Mouse (Mus musculus) CH12.LX (cell line): ENCODE results near the gene Rbms1. TPM values are rescaled to one million over a fixed set of nuclear protein-coding genes. Genes with fewer than 3 reads are reported as not detected.

ENCODE experiments used
- DNase-seq: peaks from one replicate; pipeline ENCODE4 v3.0.0-alpha.2; 2013; ENCODE audit errors: extremely low read depth
- H3K27ac ChIP-seq: 2 replicates; pipeline ENCODE4 v1.5.1; 2012; ENCODE audit warnings: low read depth, mild to moderate bottlenecking, control low read depth, moderate library complexity; ENCODE audit not compliant: insufficient read depth
- H3K27me3 ChIP-seq: replicated peaks from 2 replicates; pipeline ENCODE3; 2012; ENCODE audit warnings: inconsistent platforms
- H3K36me3 ChIP-seq, 2 experiments: replicated peaks in 1 of 2; 2 replicates each; pipeline versions ENCODE3 to v1.6.1; 2012; ENCODE audit warnings: inconsistent platforms in 1 of 2, low read length in 1 of 2, mild to moderate bottlenecking in 1 of 2, mixed read lengths in 1 of 2, moderate library complexity in 1 of 2; ENCODE audit not compliant: control insufficient read depth in 1 of 2, insufficient read depth in 1 of 2
- H3K4me1 ChIP-seq, 2 experiments: 2 replicates each; pipeline ENCODE4 v1.6.1; 2012; ENCODE audit warnings: inconsistent platforms in 1 of 2, moderate library complexity in 1 of 2; ENCODE audit not compliant: insufficient read depth in 2 of 2, control insufficient read depth in 1 of 2
- H3K4me2 ChIP-seq: 2 replicates; pipeline ENCODE4 v1.6.1; 2012; ENCODE audit warnings: low read depth, mild to moderate bottlenecking, control low read depth; ENCODE audit not compliant: poor library complexity, insufficient read depth, severe bottlenecking
- H3K4me3 ChIP-seq, 3 experiments: fragments of 150-350 bp in 1 of 3; sonication (generic) in 1 of 3; replicated peaks in 1 of 3; 2 replicates each; pipeline versions ENCODE3 to v1.5.1; 2011 to 2012; ENCODE audit warnings: low read depth in 2 of 3, low read length in 2 of 3, mild to moderate bottlenecking in 2 of 3, moderate library complexity in 2 of 3, control low read depth in 1 of 3, improper control_type of control experiment in 1 of 3, inconsistent platforms in 1 of 3, mixed read lengths in 1 of 3; ENCODE audit not compliant: poor library complexity in 1 of 3
- H3K79me2 ChIP-seq: replicated peaks from 2 replicates; pipeline ENCODE4 v1.6.1; 2012; ENCODE audit warnings: mild to moderate bottlenecking, moderate library complexity; ENCODE audit not compliant: control insufficient read depth, poor library complexity, insufficient read depth, severe bottlenecking; ENCODE audit errors: extremely low read depth
- H3K9ac ChIP-seq: 2 replicates; pipeline ENCODE4 v1.6.1; 2012; ENCODE audit warnings: low read depth, mild to moderate bottlenecking, control low read depth, moderate library complexity; ENCODE audit not compliant: insufficient read depth
- H3K9me3 ChIP-seq: replicated peaks from 2 replicates; pipeline ENCODE3; 2012; ENCODE audit warnings: low read length, inconsistent platforms, mixed read lengths
- BHLHE40 ChIP-seq: IDR thresholded peaks from 2 replicates; pipeline ENCODE4 v1.6.1; 2011; ENCODE audit warnings: mild to moderate bottlenecking, low read depth, low read length, improper control_type of control experiment
- CHD2 ChIP-seq: IDR thresholded peaks from 2 replicates; pipeline ENCODE4 v1.6.1; 2011; ENCODE audit warnings: low read length, improper control_type of control experiment
- E2F4 ChIP-seq: IDR thresholded peaks from 2 replicates; pipeline ENCODE4 v1.6.1; 2011; ENCODE audit warnings: low read depth, low read length, improper control_type of control experiment; ENCODE audit not compliant: insufficient replicate concordance
- KAT2A ChIP-seq: IDR thresholded peaks from 2 replicates; pipeline ENCODE4 v1.6.1; 2012; ENCODE audit warnings: low read length, improper control_type of control experiment, inconsistent platforms; ENCODE audit not compliant: insufficient replicate concordance
- MAX ChIP-seq: IDR thresholded peaks from 2 replicates; pipeline ENCODE4 v1.6.1; 2011; ENCODE audit warnings: low read length, improper control_type of control experiment
- NRF1 ChIP-seq: IDR thresholded peaks from 2 replicates; pipeline ENCODE4 v1.6.1; 2014; ENCODE audit warnings: low read depth, mild to moderate bottlenecking, inconsistent platforms, low read length, improper control_type of control experiment, moderate library complexity
- PAX5 ChIP-seq: IDR thresholded peaks from 2 replicates; pipeline ENCODE4 v1.6.1; 2012; ENCODE audit warnings: low read length, inconsistent platforms, mixed read lengths
- RAD21 ChIP-seq: IDR thresholded peaks from 2 replicates; pipeline ENCODE4 v1.6.1; 2011; ENCODE audit warnings: low read depth, mild to moderate bottlenecking, low read length, improper control_type of control experiment, moderate library complexity
- RCOR1 ChIP-seq: conservative IDR thresholded peaks from 2 replicates; pipeline ENCODE4 v1.6.1; 2012; ENCODE audit warnings: low read depth, mild to moderate bottlenecking, inconsistent platforms, low read length, improper control_type of control experiment
- SIN3A ChIP-seq: IDR thresholded peaks from 2 replicates; pipeline ENCODE4 v1.6.1; 2012; ENCODE audit warnings: low read length, improper control_type of control experiment, inconsistent platforms
- UBTF ChIP-seq: IDR thresholded peaks from 2 replicates; pipeline ENCODE4 v1.6.1; 2012; ENCODE audit warnings: low read depth, mild to moderate bottlenecking, inconsistent platforms, low read length, improper control_type of control experiment, moderate library complexity
- USF2 ChIP-seq: conservative IDR thresholded peaks from 2 replicates; pipeline ENCODE4 v1.6.1; 2011; ENCODE audit warnings: low read depth, low read length, improper control_type of control experiment
- ZC3H11A ChIP-seq: IDR thresholded peaks from 2 replicates; pipeline ENCODE4 v1.6.1; 2012; ENCODE audit warnings: low read depth, mild to moderate bottlenecking, inconsistent platforms, low read length, improper control_type of control experiment
- ZKSCAN1 ChIP-seq: IDR thresholded peaks from 2 replicates; pipeline ENCODE4 v1.6.1; 2012; ENCODE audit warnings: low read depth, inconsistent platforms, low read length, improper control_type of control experiment, borderline replicate concordance
- dilution Hi-C: fragments of 300-500 bp; cut with MboI; formaldehyde crosslinking; loops from 2 replicates; pipeline ENCODE4 v1.14.3; 2020; ENCODE audit warnings: low sequenced_read_pairs; ENCODE audit not compliant: extremely low pct_unique_long_range_greater_than_20kb, extremely low pct_ligation_motif_present
- in situ Hi-C: fragments of 300-500 bp; cut with MboI; formaldehyde crosslinking; loops from 3 replicates; pipeline ENCODE4 v1.14.3; 2019; ENCODE audit warnings: low sequenced_read_pairs, low pct_ligation_motif_present, low pct_unique_long_range_greater_than_20kb, mixed read lengths
- polyA plus RNA-seq: library from polyadenylated mRNA; unstranded; fragments of >175 nt; gene quantifications from 2 replicates; pipeline ENCODE4 v1.2.1, GENCODE M21; 2012; ENCODE audit warnings: low read depth; ENCODE audit not compliant: insufficient read length
- total RNA-seq, 2 experiments: library from RNA; depleted of rRNA; stranded (reverse); fragments of 300-350 nt in 1 of 2; fragments of >200 nt in 1 of 2; gene quantifications; 2 replicates each; pipeline ENCODE4 v1.2.3; 2012 to 2014

The Rbms1 gene
- total and polyA plus RNA-seq, 3 experiments = 10.6 to 33.9 (median 12.6) TPM

DNA sequence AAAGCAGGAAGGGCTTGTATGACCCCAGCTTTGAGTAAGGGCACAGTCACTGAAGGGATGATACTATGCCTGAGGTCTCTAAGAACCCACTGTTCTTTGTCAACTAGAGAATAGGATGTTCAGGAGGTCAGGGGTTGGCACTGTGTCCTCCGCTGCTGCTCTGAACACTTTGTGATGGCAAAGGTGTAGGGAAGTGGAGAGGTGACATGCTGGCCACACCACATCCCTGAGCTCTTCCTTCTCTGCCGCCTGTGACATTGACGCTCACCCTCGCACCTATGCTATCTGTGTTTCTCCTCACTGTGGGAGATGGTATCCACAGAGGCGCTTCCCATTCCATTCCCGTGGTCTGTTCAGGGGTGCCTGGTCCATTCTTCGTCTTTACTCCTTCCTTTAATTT is 163.2 kb downstream of the Rbms1 start:
- no peaks in the 10 kb centered on the region for H3K9me3 ChIP-seq
- no peak overlapping the region for H3K4me2 ChIP-seq
- in situ Hi-C loops = no loop called here

DNA sequence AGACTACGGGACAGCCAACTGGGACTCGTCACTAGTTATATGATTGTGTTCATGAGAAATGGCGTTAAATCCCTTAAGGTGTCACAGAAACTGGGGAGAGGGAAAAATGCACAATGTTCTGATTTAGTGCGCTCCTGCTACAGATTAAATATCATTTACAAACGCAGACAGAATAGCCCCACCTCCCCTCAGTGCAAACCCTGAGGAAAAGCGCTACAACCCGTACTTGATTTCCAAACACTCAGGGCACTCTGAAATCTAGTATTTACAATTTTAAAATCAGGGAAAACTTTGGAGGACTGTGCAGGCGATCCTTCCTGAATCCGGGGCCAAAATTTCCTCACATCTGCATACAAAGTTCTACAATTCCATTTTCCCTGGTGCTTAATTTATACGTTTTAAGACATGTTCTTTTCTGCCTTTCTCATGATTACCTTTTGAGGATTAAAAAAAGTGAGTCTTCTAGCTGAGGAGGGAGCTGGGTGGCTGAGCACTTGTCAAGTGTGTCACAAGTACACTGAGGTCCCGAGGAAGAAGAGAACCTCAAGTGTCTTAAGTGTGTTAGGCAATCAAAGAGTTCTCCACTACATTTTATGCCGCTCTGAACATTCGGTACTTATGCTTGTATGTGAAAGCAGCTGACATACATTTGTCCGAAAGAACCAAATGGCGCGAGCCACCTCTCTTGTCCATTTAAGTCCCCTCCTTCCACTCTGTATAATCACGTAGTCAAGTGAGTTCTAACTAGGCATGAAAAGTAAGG is 164.0 kb downstream of the Rbms1 start:
- Histone ChIP-seq H3K4me1 (peaks cover 4 to 19% of the 10 kb centered on the region in 2 experiments; a peak in 3 of 4 replicates), H3K79me2 (no peaks in the 10 kb centered on the region), H3K4me3 (no peak overlapping the region), H3K9me3 (no peaks in the 10 kb centered on the region), H3K9ac (no peak overlapping the region), H3K27ac (no peak overlapping the region), H3K36me3 (peaks cover 0 to 36% of the 10 kb centered on the region in 2 experiments), H3K4me2 (no peak overlapping the region), H3K27me3 (no peaks in the 10 kb centered on the region)
- in situ Hi-C loops (no loop called here), dilution Hi-C loops (no loop called here)
- no peak for TF ChIP-seq PAX5
- TF ChIP-seq UBTF = no peak
- no peak for TF ChIP-seq E2F4
- TF ChIP-seq RAD21 = no peak
- no peak for TF ChIP-seq CHD2
- TF ChIP-seq NRF1 = no peak
- TF ChIP-seq USF2 = no peak
- no peak for DNase-seq

More for the DNA sequence above, 163.2 kb downstream of the Rbms1 start:
- H3K27me3 ChIP-seq = no peaks in the 10 kb centered on the region
- peaks cover 0 to 29% of the 10 kb centered on the region in 2 experiments for H3K36me3 ChIP-seq
- H3K9ac ChIP-seq = no peak overlapping the region
- dilution Hi-C loops = no loop called here
- H3K27ac ChIP-seq = no peak overlapping the region
- peaks cover 4 to 19% of the 10 kb centered on the region in 2 experiments; a peak in 3 of 4 replicates for H3K4me1 ChIP-seq
- no peak overlapping the region for H3K4me3 ChIP-seq
- no peaks in the 10 kb centered on the region for H3K79me2 ChIP-seq
- DNase-seq = no peak
- no peak for TF ChIP-seq SIN3A
- no peak for TF ChIP-seq KAT2A
- no peak for TF ChIP-seq ZKSCAN1
- TF ChIP-seq CHD2 = no peak

DNA sequence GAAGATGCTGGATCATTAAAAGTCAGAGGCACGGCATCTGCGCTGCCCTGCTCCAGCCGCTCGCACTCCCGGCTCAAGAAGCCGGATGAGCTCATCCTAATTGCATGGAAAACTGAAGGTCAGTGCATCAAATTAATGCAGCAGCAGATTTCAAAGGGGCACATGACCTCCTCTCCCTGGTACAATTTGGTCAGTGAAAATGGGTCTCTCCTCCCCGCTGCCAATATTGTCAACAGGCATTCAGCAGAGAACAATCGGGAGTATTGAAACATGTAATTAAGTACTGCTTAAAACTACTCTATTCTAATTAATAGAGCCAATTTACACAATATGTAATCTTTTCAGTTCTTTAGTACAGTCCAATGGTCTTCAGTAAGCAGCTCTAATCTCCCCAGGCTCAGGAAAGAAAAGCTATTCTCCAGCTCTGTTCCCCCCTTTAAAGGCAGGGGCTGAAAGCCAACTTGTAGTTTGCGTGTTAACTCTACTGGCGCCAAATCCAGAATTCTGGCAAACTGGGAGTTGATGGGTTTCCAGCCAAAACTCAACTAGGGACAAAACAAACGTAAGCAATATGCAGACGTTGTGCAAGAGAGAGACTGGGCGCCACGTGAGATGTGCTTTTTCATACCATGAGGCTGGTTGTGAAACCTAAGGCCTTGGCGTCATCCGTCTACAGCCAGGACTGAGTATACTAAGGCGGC is 165.9 kb downstream of the Rbms1 start:
- Histone ChIP-seq H3K4me3 (no peak overlapping the region), H3K36me3 (peaks cover 0 to 37% of the 10 kb centered on the region in 2 experiments), H3K4me1 (peaks cover 4 to 17% of the 10 kb centered on the region in 2 experiments; a peak in 3 of 4 replicates), H3K4me2 (no peak overlapping the region), H3K9ac (no peak overlapping the region), H3K9me3 (no peaks in the 10 kb centered on the region), H3K27me3 (no peaks in the 10 kb centered on the region), H3K79me2 (no peaks in the 10 kb centered on the region), H3K27ac (no peak overlapping the region)
- DNase-seq = no peak
- in situ Hi-C loops = no loop called here
- TF ChIP-seq NRF1 = no peak
- no peak for TF ChIP-seq ZC3H11A
- TF ChIP-seq MAX = no peak
- no peak for TF ChIP-seq BHLHE40
- TF ChIP-seq RCOR1 = no peak
- dilution Hi-C loops = no loop called here
